Mouse (Mus musculus) adrenal gland, adult 8-10 months (tissue): ENCODE results near the gene Atxn7. TPM values are rescaled to one million over a fixed set of nuclear protein-coding genes. Genes with fewer than 3 reads are reported as not detected.

Experiments
- total RNA-seq, 4 experiments: library from RNA; stranded (reverse); gene quantifications; 2 replicates each; pipeline ENCODE4 v1.2.4; 2022

Atxn7 gene
- total RNA-seq, 4 experiments from 2014 or later: 20.2 to 34.2 (median 26.0) TPM

Other genes starting within 250 kb of the Atxn7 start
- gene Gm281, start 47.0 kb upstream of the Atxn7 start, total RNA-seq: not detected
- 100 to 1,000 TPM in 1 of 4 experiments, 10 to 100 TPM in 3; 88.6 to 105 (median 93.3) TPM for gene Thoc7, start 412 bp downstream of the Atxn7 start, total RNA-seq
- 100 to 1,000 TPM; 133 to 144 (median 135) TPM for gene Psmd6, start 159.5 kb downstream of the Atxn7 start, total RNA-seq
- not detected for gene Olfr720, start 225.4 kb downstream of the Atxn7 start, total RNA-seq